Mouse (Mus musculus) C2C12 (cell line): Measurements from ENCODE around the gene Pus1.
"Not testable (repeated sequence)": the region's sequence is repeated elsewhere in the genome, so short reads cannot be mapped to it uniquely, and the experiment has no call there.

Experiments used
- CEBPB ChIP-seq: IDR thresholded peaks from one replicate; pipeline ENCODE4 v1.6.1; 2011; ENCODE audit warnings: low read depth, mild to moderate bottlenecking, control low read depth, moderate library complexity
- CTCF ChIP-seq: IDR thresholded peaks from one replicate; pipeline ENCODE4 v1.5.1; 2011; ENCODE audit not compliant: control insufficient read depth, insufficient read depth, insufficient read length
- MAX ChIP-seq: IDR thresholded peaks from one replicate; pipeline ENCODE4 v1.6.1; 2011; ENCODE audit warnings: mild to moderate bottlenecking, control low read depth
- MYOD1 ChIP-seq: IDR thresholded peaks from one replicate; pipeline ENCODE4 v1.6.1; 2011; ENCODE audit warnings: low read depth; ENCODE audit not compliant: control insufficient read depth, insufficient read length
- MYOG ChIP-seq: IDR thresholded peaks from one replicate; pipeline ENCODE4 v1.6.1; 2011; ENCODE audit not compliant: control insufficient read depth, insufficient read length; ENCODE audit errors: extremely low read depth
- USF1 ChIP-seq: IDR thresholded peaks from one replicate; pipeline ENCODE4 v1.6.1; 2011; ENCODE audit warnings: low read depth, mild to moderate bottlenecking, control low read depth, moderate library complexity

- not testable (repeated sequence) for TF ChIP-seq MYOG, CTCF, USF1, MAX, MYOD1, CEBPB
These were observed 7.5 kb downstream of the Pus1 start for GRCm38 (mm10) chr5:110772945-110773344.
